Mouse (Mus musculus): ENCODE measurements around the gene Armc8. TPM values are rescaled to one million over a fixed set of nuclear protein-coding genes. Genes with fewer than 3 reads are reported as not detected.

Gene Armc8
- polyA plus RNA-seq, 1 experiment from 2014 or later = 24.3 TPM

DNA sequence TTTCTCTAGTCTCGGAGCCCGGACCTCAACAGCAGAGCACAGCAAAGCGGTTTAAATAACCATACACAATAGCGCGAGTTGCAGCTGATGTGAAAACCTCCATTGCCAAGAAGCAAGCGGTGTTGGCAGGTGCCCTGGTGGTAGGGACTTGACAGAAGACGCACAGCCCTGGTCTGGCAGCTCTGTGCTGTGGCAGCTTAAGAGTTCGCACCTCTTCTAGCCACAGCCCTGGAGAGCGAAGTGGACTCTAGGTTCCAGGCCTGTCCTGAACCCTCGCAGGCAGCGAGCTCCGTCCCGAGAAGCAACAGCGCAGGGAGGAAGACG, 714 bp downstream of the Armc8 start:
- under 1% methylated on average over 15 of the region's 15 CpGs for WGBS
- peak overlapping the region; percentile 90 for H3K9ac ChIP-seq (replicated peaks; ENCODE audit: low read length)
- no peaks in the 10 kb centered on the region for H3K9me3 ChIP-seq (ENCODE audit: low read length)
- no peak; the same call in 1 of the 2 replicates for ATAC-seq (ENCODE audit: low FRiP score, low TSS enrichment)
- peak overlapping the region; percentile 97; the same call in 1 of the 2 replicates for H3K27ac ChIP-seq (ENCODE audit: low read length)
- H3K4me2 ChIP-seq (replicated peaks; ENCODE audit: low read depth, low read length) = peak overlapping the region; percentile 92
- H3K4me3 ChIP-seq (ENCODE audit: low read length) = peak overlapping the region; percentile 96
- H3K27me3 ChIP-seq (ENCODE audit: insufficient read depth, low read length) = no peaks in the 10 kb centered on the region
- H3K4me1 ChIP-seq (ENCODE audit: insufficient read depth, low read length) = peaks cover 14% of the 10 kb centered on the region
- H3K36me3 ChIP-seq (ENCODE audit: insufficient read depth, low read length) = no peaks in the 10 kb centered on the region

GRCm38 (mm10) chr9:99563714-99564113, 5.0 kb downstream of the Armc8 start:
- Histone ChIP-seq H3K27ac (ENCODE audit: low read length) (no peak overlapping the region), H3K4me1 (ENCODE audit: insufficient read depth, low read length) (peaks cover 8% of the 10 kb centered on the region), H3K9me3 (ENCODE audit: low read length) (no peaks in the 10 kb centered on the region), H3K4me3 (ENCODE audit: low read length) (no peak overlapping the region), H3K4me2 (replicated peaks; ENCODE audit: low read depth, low read length) (no peak overlapping the region), H3K36me3 (ENCODE audit: insufficient read depth, low read length) (no peaks in the 10 kb centered on the region), H3K27me3 (ENCODE audit: insufficient read depth, low read length) (no peaks in the 10 kb centered on the region), H3K9ac (replicated peaks; ENCODE audit: low read length) (no peak overlapping the region)
- WGBS = 21% methylated on average over 11 of the region's 11 CpGs
- ATAC-seq (ENCODE audit: low FRiP score, low TSS enrichment) = no peak

DNA sequence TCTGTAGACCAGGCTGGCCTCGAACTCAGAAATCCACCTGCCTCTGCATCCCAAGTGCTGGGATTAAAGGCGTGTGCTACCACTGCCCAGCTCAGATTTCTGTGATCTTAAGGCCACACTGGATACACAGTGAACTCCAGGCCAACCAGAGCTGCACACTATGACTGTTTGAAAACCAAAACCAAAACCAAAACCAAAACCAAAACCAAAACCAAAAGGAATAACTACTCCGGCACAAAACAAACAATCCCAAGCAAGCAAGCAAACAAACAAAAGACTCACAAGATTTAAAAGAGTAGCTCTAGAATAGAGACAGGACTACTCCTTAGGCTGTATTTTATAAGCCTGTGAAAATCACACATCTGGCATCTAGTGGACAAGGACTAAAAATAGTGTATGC, 8.3 kb downstream of the Armc8 start:
- no peak for ATAC-seq (ENCODE audit: low FRiP score, low TSS enrichment)
- Histone ChIP-seq H3K27ac (ENCODE audit: low read length) (no peak overlapping the region), H3K4me1 (ENCODE audit: insufficient read depth, low read length) (no peaks in the 10 kb centered on the region), H3K27me3 (ENCODE audit: insufficient read depth, low read length) (no peaks in the 10 kb centered on the region), H3K4me2 (replicated peaks; ENCODE audit: low read depth, low read length) (no peak overlapping the region), H3K36me3 (ENCODE audit: insufficient read depth, low read length) (no peaks in the 10 kb centered on the region), H3K9me3 (ENCODE audit: low read length) (no peaks in the 10 kb centered on the region), H3K9ac (replicated peaks; ENCODE audit: low read length) (no peak overlapping the region), H3K4me3 (ENCODE audit: low read length) (no peak overlapping the region)
- 94% methylated on average over 3 of the region's 3 CpGs for WGBS

DNA sequence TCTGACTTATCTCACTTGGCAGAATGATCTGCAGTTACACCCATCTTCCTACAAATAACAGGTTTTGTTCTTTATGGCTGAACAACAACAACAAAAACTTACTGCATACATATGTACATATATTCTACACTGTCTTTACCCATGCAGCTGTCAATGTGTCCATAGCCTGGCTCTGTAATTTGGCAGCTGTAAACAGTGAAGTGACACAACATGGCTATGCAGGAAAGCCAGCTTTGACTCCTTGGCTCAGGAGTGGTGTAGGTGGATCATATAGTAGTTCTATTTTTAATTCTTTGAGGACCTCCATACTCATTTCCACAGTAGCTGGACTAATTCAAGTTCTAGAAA, 9.2 kb downstream of the Armc8 start:
- Histone ChIP-seq H3K4me2 (replicated peaks; ENCODE audit: low read depth, low read length) (no peak overlapping the region), H3K4me3 (ENCODE audit: low read length) (no peak overlapping the region), H3K4me1 (ENCODE audit: insufficient read depth, low read length) (no peaks in the 10 kb centered on the region), H3K27me3 (ENCODE audit: insufficient read depth, low read length) (no peaks in the 10 kb centered on the region), H3K27ac (ENCODE audit: low read length) (no peak overlapping the region), H3K9ac (replicated peaks; ENCODE audit: low read length) (no peak overlapping the region), H3K36me3 (ENCODE audit: insufficient read depth, low read length) (no peaks in the 10 kb centered on the region), H3K9me3 (ENCODE audit: low read length) (no peaks in the 10 kb centered on the region)
- no peak for ATAC-seq (ENCODE audit: low FRiP score, low TSS enrichment)

DNA sequence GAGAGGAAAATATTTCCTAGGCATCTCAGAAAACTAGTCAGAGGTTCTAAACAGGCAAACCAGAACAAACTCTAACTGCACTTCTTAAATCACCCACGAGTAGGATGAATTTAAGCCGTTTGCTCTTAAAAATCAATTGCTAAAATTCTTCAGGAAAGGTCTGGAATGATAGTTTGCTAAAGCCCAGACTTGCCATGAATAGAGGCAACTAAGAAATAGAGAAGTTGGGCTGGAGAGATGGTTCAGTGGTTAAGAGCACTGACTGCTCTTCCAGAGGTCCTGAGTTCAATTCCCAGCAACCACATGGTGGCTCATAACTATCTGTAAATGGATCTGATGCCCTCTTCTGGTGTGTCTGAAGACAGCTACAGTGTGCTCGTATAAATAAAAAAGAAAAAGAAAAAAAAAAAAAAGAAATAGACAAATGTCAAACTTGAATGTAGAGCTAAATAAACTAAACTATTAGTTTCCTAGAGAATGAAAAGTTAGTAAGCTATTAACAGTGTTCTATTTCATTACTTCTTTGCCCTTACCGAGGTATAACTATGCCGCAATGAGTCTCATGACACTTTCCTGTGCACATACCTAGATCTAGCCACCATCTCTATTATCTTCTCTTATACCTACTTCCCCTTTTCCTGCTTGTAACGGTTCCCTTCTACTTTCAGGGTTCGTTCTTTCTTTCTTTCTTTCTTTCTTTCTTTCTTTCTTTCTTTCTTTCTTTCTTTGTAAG, 9.7 kb downstream of the Armc8 start:
- H3K4me1 ChIP-seq (ENCODE audit: insufficient read depth, low read length) = no peaks in the 10 kb centered on the region

DNA sequence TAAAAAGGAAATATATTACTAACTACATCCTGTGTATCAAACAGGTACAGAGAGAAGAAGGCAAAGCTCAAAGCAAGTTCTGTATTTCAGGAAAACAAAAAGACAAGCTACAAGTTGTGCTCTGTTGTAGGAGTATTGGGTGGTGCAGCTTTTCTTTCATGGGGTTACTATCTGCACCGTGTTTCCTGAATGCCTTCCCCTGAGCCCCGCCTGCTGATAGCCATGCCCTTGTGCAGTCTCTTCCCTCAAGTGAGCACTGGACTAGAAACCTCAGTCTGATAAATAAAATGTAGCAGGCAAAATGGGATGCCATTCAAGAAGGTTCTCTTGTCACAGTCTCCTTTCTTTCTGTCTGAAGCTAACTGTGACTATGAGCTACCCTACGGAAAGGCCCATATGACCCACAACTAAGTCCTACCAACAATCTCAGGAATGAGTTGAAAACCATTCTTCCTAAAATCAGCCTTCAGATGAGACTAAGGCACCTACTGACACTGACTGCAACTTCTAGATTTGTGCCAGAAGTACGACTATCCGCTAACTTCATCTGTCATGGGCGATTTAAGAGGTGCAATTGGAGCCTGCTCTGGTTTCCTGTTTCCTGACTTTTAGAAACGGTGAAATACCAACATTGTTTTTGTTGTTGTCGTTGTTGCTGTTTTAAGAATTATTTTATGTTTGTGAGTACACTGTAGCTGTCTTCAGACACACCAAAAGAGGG, 11.0 kb downstream of the Armc8 start:
- no peaks in the 10 kb centered on the region for H3K27me3 ChIP-seq (ENCODE audit: insufficient read depth, low read length)
- no peaks in the 10 kb centered on the region for H3K4me1 ChIP-seq (ENCODE audit: insufficient read depth, low read length)
- H3K36me3 ChIP-seq (ENCODE audit: insufficient read depth, low read length) = no peaks in the 10 kb centered on the region
- no peak overlapping the region for H3K4me3 ChIP-seq (ENCODE audit: low read length)
- H3K9ac ChIP-seq (replicated peaks; ENCODE audit: low read length) = no peak overlapping the region
- WGBS = 59% methylated on average over 8 of the region's 8 CpGs
- H3K9me3 ChIP-seq (ENCODE audit: low read length) = no peaks in the 10 kb centered on the region
- no peak overlapping the region for H3K27ac ChIP-seq (ENCODE audit: low read length)
- no peak for ATAC-seq (ENCODE audit: low FRiP score, low TSS enrichment)
- H3K4me2 ChIP-seq (replicated peaks; ENCODE audit: low read depth, low read length) = no peak overlapping the region

More for the DNA sequence above, 9.7 kb downstream of the Armc8 start:
- Histone ChIP-seq H3K36me3 (ENCODE audit: insufficient read depth, low read length) (no peaks in the 10 kb centered on the region), H3K27me3 (ENCODE audit: insufficient read depth, low read length) (no peaks in the 10 kb centered on the region), H3K9me3 (ENCODE audit: low read length) (no peaks in the 10 kb centered on the region), H3K9ac (replicated peaks; ENCODE audit: low read length) (no peak overlapping the region), H3K4me2 (replicated peaks; ENCODE audit: low read depth, low read length) (no peak overlapping the region), H3K4me3 (ENCODE audit: low read length) (no peak overlapping the region), H3K27ac (ENCODE audit: low read length) (no peak overlapping the region)
- no peak for ATAC-seq (ENCODE audit: low FRiP score, low TSS enrichment)
- WGBS = 90% methylated on average over 7 of the region's 7 CpGs

DNA sequence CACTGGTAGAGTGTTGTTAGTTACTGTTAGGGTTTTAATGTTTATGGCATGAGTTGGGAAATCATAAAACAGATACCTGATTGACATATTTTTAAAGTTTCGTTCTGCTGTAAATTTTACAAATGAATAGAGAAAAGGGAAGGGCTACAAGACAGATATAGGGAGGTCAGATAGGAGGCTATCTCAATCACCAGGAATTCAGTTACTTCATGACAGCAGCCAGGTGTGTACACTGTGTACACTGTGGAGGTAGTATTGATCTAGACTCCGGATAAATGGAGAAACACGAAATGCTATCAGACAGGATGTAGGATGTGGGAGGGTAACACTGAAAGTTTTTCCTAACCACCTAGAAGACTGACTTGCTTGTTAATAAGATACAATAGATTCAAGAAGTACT, 13.4 kb downstream of the Armc8 start:
- 87% methylated on average over 3 of the region's 3 CpGs for WGBS
- ATAC-seq (ENCODE audit: low FRiP score, low TSS enrichment) = no peak
- no peaks in the 10 kb centered on the region for H3K9me3 ChIP-seq (ENCODE audit: low read length)
- no peak overlapping the region for H3K27ac ChIP-seq (ENCODE audit: low read length)
- H3K4me3 ChIP-seq (ENCODE audit: low read length) = no peak overlapping the region
- H3K9ac ChIP-seq (replicated peaks; ENCODE audit: low read length) = no peak overlapping the region
- H3K36me3 ChIP-seq (ENCODE audit: insufficient read depth, low read length) = no peaks in the 10 kb centered on the region
- H3K4me1 ChIP-seq (ENCODE audit: insufficient read depth, low read length) = no peaks in the 10 kb centered on the region
- no peak overlapping the region for H3K4me2 ChIP-seq (replicated peaks; ENCODE audit: low read depth, low read length)
- no peaks in the 10 kb centered on the region for H3K27me3 ChIP-seq (ENCODE audit: insufficient read depth, low read length)

DNA sequence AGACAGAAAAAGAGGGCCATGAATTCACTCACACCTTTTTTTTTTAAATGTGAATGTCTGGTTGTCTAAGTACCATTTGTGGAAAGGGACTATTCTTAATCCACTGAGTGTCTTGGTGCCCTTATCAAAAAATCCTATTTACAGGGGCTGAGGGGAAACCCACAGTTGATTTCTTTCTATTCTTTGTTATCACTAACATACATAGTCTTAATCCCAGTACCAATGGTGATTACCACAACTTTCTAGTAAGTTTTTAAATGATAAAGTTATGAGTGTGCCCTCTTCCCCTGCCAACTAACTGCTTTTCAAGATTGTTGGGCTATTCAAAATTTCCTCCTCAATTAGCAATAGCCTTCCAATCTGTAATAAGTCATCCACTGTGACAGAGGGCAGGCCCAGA, 14.6 kb downstream of the Armc8 start:
- H3K27me3 ChIP-seq (ENCODE audit: insufficient read depth, low read length) = no peaks in the 10 kb centered on the region
- H3K4me2 ChIP-seq (replicated peaks; ENCODE audit: low read depth, low read length) = no peak overlapping the region
- H3K27ac ChIP-seq (ENCODE audit: low read length) = no peak overlapping the region
- H3K36me3 ChIP-seq (ENCODE audit: insufficient read depth, low read length) = no peaks in the 10 kb centered on the region
- ATAC-seq (ENCODE audit: low FRiP score, low TSS enrichment) = no peak
- H3K4me3 ChIP-seq (ENCODE audit: low read length) = no peak overlapping the region
- H3K4me1 ChIP-seq (ENCODE audit: insufficient read depth, low read length) = no peaks in the 10 kb centered on the region
- H3K9me3 ChIP-seq (ENCODE audit: low read length) = no peaks in the 10 kb centered on the region
- no peak overlapping the region for H3K9ac ChIP-seq (replicated peaks; ENCODE audit: low read length)

DNA sequence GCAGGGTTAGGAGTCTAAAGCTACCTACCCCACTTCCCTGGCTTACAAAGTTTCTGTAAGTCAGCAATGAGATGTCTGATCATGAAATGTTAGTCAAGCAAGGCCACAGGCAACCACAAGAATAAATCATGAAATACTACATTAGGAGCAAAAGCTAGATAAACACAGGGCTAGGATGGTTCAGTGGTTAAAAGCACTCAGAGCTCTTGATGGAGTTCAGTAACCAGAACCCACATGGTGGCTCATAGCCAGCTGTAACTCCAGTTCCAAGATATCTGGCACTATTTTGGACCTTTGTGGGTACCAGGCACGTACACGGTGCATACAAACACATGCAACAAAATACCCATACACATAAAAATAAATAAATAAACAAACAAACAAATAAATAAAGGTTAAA, 15.7 kb downstream of the Armc8 start:
- no peak overlapping the region for H3K4me3 ChIP-seq (ENCODE audit: low read length)
- no peak overlapping the region for H3K4me2 ChIP-seq (replicated peaks; ENCODE audit: low read depth, low read length)
- WGBS = 64% methylated on average over 2 of the region's 2 CpGs
- no peak overlapping the region for H3K27ac ChIP-seq (ENCODE audit: low read length)
- no peaks in the 10 kb centered on the region for H3K36me3 ChIP-seq (ENCODE audit: insufficient read depth, low read length)
- H3K27me3 ChIP-seq (ENCODE audit: insufficient read depth, low read length) = no peaks in the 10 kb centered on the region
- no peaks in the 10 kb centered on the region for H3K4me1 ChIP-seq (ENCODE audit: insufficient read depth, low read length)
- no peak overlapping the region for H3K9ac ChIP-seq (replicated peaks; ENCODE audit: low read length)
- ATAC-seq (ENCODE audit: low FRiP score, low TSS enrichment) = no peak
- H3K9me3 ChIP-seq (ENCODE audit: low read length) = no peaks in the 10 kb centered on the region

DNA sequence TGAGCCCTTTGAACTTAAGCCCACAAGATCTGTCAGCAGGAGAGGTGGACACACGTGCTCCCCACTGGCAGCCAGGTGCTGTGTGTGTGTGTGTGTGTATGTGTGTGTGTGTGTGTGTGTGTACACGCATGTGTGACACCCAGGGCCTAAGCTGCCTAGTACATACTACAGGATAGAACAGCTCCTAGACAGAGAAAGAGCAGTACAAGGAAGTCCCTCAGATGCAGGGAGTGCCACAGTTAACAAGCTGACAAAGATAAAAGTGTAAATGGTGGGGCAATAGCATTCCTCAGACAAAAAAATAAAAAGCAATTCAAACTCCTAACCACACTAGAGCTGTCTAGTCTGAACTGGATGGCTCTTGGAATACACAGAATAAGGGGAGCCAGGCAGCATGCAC, 16.6 kb downstream of the Armc8 start:
- no peak for ATAC-seq (ENCODE audit: low FRiP score, low TSS enrichment)
- Histone ChIP-seq H3K4me1 (ENCODE audit: insufficient read depth, low read length) (no peaks in the 10 kb centered on the region), H3K27ac (ENCODE audit: low read length) (no peak overlapping the region), H3K9me3 (ENCODE audit: low read length) (no peaks in the 10 kb centered on the region), H3K4me3 (ENCODE audit: low read length) (no peak overlapping the region), H3K27me3 (ENCODE audit: insufficient read depth, low read length) (no peaks in the 10 kb centered on the region), H3K9ac (replicated peaks; ENCODE audit: low read length) (no peak overlapping the region), H3K36me3 (ENCODE audit: insufficient read depth, low read length) (no peaks in the 10 kb centered on the region), H3K4me2 (replicated peaks; ENCODE audit: low read depth, low read length) (no peak overlapping the region)
- 55% methylated on average over 2 of the region's 2 CpGs for WGBS

All from kidney, embryonic 16.5 days (tissue).